Mouse (Mus musculus) effector memory CD4-positive, alpha-beta T cell, adult 7 months (primary cell): ENCODE data around the gene Myrip. TPM values are rescaled to one million over a fixed set of nuclear protein-coding genes. Genes with fewer than 3 reads are reported as not detected.

Experiments
- polyA plus RNA-seq: library from polyadenylated mRNA; unstranded; fragments of 100-300 nt; shearing (Covaris generic); gene quantifications from one replicate; pipeline ENCODE4 v1.2.1, GENCODE M21; 2017

The Myrip gene
- not detected for polyA plus RNA-seq

GRCm38 (mm10) chr9:120301213-120301612 lies at the start of gene Myrip:
Myrip (plus strand) TSS chr9:120301513.

GRCm38 (mm10) chr9:120492010-120492399 lies 190.7 kb downstream of the Myrip start, which contains the start of gene Eif1b:
Eif1b (plus strand) TSS chr9:120492232.

Other genes starting within 250 kb of the Myrip start
- 1.3 TPM for gene Cx3cr1, start 231.6 kb upstream of the Myrip start, polyA plus RNA-seq
- gene Ccr8, start 209.4 kb upstream of the Myrip start, polyA plus RNA-seq: 6.7 TPM
- 42.9 TPM for gene Slc25a38, start 191.1 kb upstream of the Myrip start, polyA plus RNA-seq
- gene Rpsa, start 173.8 kb upstream of the Myrip start, polyA plus RNA-seq: 1,578 TPM
- gene Mobp, start 151.8 kb upstream of the Myrip start, polyA plus RNA-seq: 0.60 TPM
- 36.4 TPM for gene Eif1b, start 190.7 kb downstream of the Myrip start, polyA plus RNA-seq
- gene Entpd3, start 238.3 kb downstream of the Myrip start, polyA plus RNA-seq: 0.18 TPM